Mouse (Mus musculus): ENCODE measurements around the gene Pfkfb1. TPM values are rescaled to one million over a fixed set of nuclear protein-coding genes. Genes with fewer than 3 reads are reported as not detected.
A peak's percentile ranks its signal among the peaks of the same experiment; 100 is the strongest.

The Pfkfb1 gene
- polyA plus RNA-seq, 1 experiment, result 1.8 TPM

DNA sequence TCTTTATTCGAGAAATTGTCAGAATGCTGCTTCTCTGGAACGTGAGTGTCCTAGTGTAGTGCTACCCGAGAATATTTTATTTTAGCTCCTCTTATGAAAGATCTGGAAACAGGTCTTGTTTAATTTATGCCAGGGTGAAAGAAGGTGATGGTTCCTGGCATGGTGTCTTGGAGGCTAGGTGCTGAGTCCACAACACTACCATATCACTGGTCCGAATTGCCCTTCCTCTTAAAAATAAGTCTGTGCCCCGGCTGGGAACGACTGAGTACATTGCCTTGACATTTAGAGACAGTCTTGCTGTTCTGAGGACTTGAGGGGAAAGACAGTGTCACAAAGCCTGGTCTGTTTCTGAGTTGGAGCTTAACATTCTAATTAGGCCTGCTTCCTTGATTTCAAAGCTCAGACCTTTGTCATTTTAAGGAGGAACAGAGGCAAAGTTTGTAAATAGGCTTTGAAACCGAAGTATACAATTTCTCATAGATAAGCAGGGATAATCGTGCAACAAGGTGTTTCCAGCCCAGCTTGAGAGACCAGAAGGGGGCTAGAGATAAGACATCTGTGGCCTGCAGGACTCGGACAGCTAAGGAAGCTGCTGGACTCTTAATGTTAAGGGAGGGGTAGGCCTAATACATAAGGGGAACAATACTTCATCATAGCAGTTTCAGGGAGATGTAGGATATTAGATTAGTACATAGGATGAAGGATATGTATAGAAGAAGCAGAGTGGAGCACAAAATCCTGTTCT, 7.2 kb downstream of the Pfkfb1 start:
- no peaks in the 10 kb centered on the region for H3K36me3 ChIP-seq (ENCODE audit: control insufficient read depth, insufficient read depth, low read length)
- no peaks in the 10 kb centered on the region for H3K4me1 ChIP-seq (ENCODE audit: control insufficient read depth, insufficient read depth, insufficient read length, low read length)
- no peak overlapping the region for H3K4me3 ChIP-seq (ENCODE audit: low read depth, low read length)
- H3K27me3 ChIP-seq (ENCODE audit: control insufficient read depth, insufficient read depth, low read length), result no peaks in the 10 kb centered on the region
- H3K27ac ChIP-seq (ENCODE audit: insufficient read depth, low read depth, low read length), result no peak overlapping the region
- WGBS, result 80% methylated on average over 9 of the region's 9 CpGs
- no peak for TF ChIP-seq POLR2A (IDR thresholded peaks at IDR 0.05; ENCODE audit: low read depth, low read length)
- no peak for TF ChIP-seq CTCF (IDR thresholded peaks at IDR 0.05; ENCODE audit: extremely low read depth, insufficient read length, insufficient replicate concordance, low read depth, low read length)

DNA sequence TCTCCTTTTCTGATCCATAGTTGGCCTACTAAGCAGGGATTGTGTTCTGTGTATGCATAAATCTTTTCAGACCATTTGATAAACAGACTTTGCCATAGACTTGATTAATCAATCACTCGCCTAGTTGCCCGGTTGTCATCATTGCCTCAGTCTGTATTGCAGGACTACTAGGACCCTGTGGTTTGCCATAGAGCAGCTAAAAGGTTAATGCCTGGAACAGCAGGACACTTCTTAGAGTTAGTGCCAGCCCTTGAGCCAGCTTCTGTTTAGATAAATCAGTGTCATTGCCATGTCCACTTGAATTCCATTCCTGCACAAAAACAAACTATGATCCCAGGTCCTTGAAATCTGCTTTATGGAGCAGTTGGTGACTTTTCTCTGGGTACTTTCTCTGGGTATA, 10.9 kb downstream of the Pfkfb1 start:
- Histone ChIP-seq H3K27ac (ENCODE audit: insufficient read depth, low read depth, low read length) (no peak overlapping the region), H3K4me1 (ENCODE audit: control insufficient read depth, insufficient read depth, insufficient read length, low read length) (no peaks in the 10 kb centered on the region), H3K36me3 (ENCODE audit: control insufficient read depth, insufficient read depth, low read length) (no peaks in the 10 kb centered on the region), H3K27me3 (ENCODE audit: control insufficient read depth, insufficient read depth, low read length) (no peaks in the 10 kb centered on the region), H3K4me3 (ENCODE audit: low read depth, low read length) (no peak overlapping the region)
- WGBS, result 79% methylated on average over 2 of the region's 2 CpGs
- no peak for TF ChIP-seq CTCF (IDR thresholded peaks at IDR 0.05; ENCODE audit: extremely low read depth, insufficient read length, insufficient replicate concordance, low read depth, low read length)
- TF ChIP-seq POLR2A (IDR thresholded peaks at IDR 0.05; ENCODE audit: low read depth, low read length), result no peak

DNA sequence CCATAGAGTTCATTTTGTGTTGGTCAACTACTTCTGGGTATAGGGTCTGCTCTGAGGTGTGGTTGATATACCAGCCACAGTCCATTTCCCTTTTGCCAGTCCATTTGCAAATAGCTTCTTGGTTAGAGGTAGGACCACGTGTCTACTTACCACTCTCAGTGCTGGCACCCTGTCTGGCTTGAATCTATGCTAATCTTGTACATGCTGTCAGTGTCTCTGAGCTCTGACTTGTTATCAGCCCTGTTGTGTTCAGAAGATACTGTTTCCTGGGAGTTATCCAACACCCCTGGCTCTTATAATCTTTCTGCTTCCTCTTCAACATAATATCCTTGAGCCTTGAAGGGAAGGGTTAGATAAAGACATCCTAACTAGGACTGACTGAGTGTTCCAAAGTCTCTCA, 48.4 kb downstream of the Pfkfb1 start:
- TF ChIP-seq POLR2A (IDR thresholded peaks at IDR 0.05; ENCODE audit: low read depth, low read length) (no peak), CTCF (IDR thresholded peaks at IDR 0.05; ENCODE audit: extremely low read depth, insufficient read length, insufficient replicate concordance, low read depth, low read length) (no peak)
- Histone ChIP-seq H3K27me3 (ENCODE audit: control insufficient read depth, insufficient read depth, low read length) (no peaks in the 10 kb centered on the region), H3K4me3 (ENCODE audit: low read depth, low read length) (no peak overlapping the region), H3K36me3 (ENCODE audit: control insufficient read depth, insufficient read depth, low read length) (no peaks in the 10 kb centered on the region), H3K27ac (ENCODE audit: insufficient read depth, low read depth, low read length) (no peak overlapping the region), H3K4me1 (ENCODE audit: control insufficient read depth, insufficient read depth, insufficient read length, low read length) (no peaks in the 10 kb centered on the region)
- WGBS, result 63% methylated on average over 1 of the region's 1 CpGs

DNA sequence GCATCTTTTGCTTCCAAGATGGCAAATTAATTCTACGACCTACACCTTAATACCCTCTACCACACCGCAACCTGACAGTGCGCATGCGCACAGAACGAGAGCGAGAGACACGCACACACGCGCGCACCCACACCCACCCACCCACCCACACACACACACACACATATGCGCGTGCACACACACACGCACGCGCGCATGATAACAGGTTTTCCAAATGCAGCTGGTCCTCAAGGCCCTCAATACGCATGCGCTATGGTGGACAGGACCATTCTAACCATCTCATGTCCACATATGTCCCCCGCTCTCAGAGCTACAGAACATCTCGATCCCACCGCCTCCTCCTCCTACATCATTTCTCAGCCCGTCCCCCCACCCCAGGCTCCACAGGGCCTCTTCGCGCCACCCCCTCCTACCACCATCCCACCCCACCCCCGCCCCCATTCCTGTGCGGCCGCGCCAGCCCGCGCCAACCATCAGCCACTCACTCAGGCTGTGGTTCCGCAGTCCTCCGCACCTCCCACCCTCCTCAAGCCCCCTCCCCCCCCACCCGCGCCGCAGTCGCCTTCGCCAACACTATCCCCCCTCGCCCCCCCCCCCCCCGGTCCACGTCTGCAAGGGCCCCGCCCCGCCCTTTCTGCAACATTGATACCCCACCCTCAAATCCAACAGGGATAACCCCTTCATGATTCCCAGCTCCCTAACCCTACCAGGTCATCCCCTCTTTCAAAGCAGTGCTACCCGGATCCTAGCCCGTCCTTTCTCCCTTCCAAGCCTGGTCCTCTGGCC, 68.3 kb downstream of the Pfkfb1 start:
- no peaks in the 10 kb centered on the region for H3K36me3 ChIP-seq (ENCODE audit: control insufficient read depth, insufficient read depth, low read length)
- WGBS, result 48% methylated on average over 27 of the region's 44 CpGs
- H3K27ac ChIP-seq (ENCODE audit: insufficient read depth, low read depth, low read length), result no peak overlapping the region

DNA sequence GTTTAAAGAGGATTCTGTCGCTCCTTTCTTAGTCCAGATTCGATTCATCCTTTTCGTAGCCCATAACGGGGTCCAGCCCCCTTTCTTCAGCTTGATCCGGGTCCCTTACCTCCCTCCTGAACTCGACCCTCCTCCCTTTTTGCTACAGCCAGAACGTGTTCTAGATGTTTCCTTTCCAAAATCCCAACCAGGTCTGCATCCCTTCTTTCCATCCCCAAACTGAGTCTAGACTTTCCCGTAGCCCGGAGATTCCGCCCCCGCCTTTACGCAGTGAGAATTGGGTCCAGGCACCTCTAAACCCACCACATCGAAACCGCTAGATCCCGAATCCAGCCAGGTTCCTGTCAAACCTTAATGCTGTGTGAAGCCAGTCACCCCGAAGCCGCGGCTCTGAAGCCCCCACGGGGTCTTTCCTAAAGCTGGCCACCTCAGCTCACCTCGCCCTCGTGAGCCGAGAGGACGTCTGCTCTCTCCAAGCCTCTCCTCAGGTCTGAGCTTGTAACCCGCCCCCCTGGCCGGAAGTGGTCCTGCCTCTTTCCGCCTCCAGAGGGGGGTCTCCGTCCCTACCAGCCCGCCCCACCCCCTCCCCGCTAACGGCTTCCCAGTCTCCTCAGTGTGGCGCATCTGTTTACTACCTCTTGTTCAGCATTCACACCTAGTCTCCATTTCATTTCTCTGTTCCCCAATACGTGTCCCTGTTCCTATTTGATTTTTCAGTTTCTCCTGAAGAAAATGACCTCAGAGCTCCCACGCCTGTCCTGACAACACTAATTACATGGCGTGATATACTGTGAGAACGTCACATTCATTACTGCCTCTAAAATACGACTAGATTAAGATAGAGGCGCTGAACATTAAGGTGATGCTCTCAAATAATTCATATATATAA, 69.1 kb downstream of the Pfkfb1 start, which contains the start of gene Tro:
Gene Tro (minus strand): TSS at position 676 of the 889 bp plus-strand sequence.
- Histone ChIP-seq H3K36me3 (ENCODE audit: control insufficient read depth, insufficient read depth, low read length) (no peaks in the 10 kb centered on the region), H3K4me1 (ENCODE audit: control insufficient read depth, insufficient read depth, insufficient read length, low read length) (no peaks in the 10 kb centered on the region), H3K27ac (ENCODE audit: insufficient read depth, low read depth, low read length) (no peak within 1 kb of the TSS), H3K4me3 (ENCODE audit: low read depth, low read length) (peak within 1 kb of the TSS; percentile 16), H3K27me3 (ENCODE audit: control insufficient read depth, insufficient read depth, low read length) (no peaks in the 10 kb centered on the region)
- TF ChIP-seq CTCF (IDR thresholded peaks at IDR 0.05; ENCODE audit: extremely low read depth, insufficient read length, insufficient replicate concordance, low read depth, low read length) (no peak), POLR2A (IDR thresholded peaks at IDR 0.05; ENCODE audit: low read depth, low read length) (no peak)
- 20% methylated on average over 36 of the region's 37 CpGs for WGBS

More for the DNA sequence above, 68.3 kb downstream of the Pfkfb1 start:
- TF ChIP-seq CTCF (IDR thresholded peaks at IDR 0.05; ENCODE audit: extremely low read depth, insufficient read length, insufficient replicate concordance, low read depth, low read length), result no peak
- no peak for TF ChIP-seq POLR2A (IDR thresholded peaks at IDR 0.05; ENCODE audit: low read depth, low read length)
- H3K4me1 ChIP-seq (ENCODE audit: control insufficient read depth, insufficient read depth, insufficient read length, low read length), result no peaks in the 10 kb centered on the region
- no peaks in the 10 kb centered on the region for H3K27me3 ChIP-seq (ENCODE audit: control insufficient read depth, insufficient read depth, low read length)
- peak overlapping the region; percentile 16 for H3K4me3 ChIP-seq (ENCODE audit: low read depth, low read length)

DNA sequence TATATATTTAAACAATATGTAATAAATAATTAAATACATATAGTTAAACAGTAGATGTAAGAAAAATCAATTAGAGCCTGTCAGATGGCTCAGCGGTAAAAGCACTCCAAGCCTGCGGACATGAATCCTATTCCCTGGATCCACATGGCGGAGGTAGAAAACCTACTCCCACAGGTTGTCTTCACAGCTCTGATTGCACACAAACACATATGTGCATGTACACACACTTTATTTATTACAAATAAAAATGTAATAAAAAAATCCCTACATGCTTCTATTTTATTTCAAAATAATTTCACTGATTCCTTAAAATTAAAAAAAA, 69.7 kb downstream of the Pfkfb1 start:
- WGBS, result 56% methylated on average over 3 of the region's 3 CpGs
- H3K4me3 ChIP-seq (ENCODE audit: low read depth, low read length), result no peak overlapping the region
- H3K36me3 ChIP-seq (ENCODE audit: control insufficient read depth, insufficient read depth, low read length), result no peaks in the 10 kb centered on the region
- no peak for TF ChIP-seq CTCF (IDR thresholded peaks at IDR 0.05; ENCODE audit: extremely low read depth, insufficient read length, insufficient replicate concordance, low read depth, low read length)
- no peak for TF ChIP-seq POLR2A (IDR thresholded peaks at IDR 0.05; ENCODE audit: low read depth, low read length)
- H3K4me1 ChIP-seq (ENCODE audit: control insufficient read depth, insufficient read depth, insufficient read length, low read length), result no peaks in the 10 kb centered on the region
- H3K27ac ChIP-seq (ENCODE audit: insufficient read depth, low read depth, low read length), result no peak overlapping the region
- H3K27me3 ChIP-seq (ENCODE audit: control insufficient read depth, insufficient read depth, low read length), result no peaks in the 10 kb centered on the region
